Mouse (Mus musculus): ENCODE results near the gene D430042O09Rik.

Gene D430042O09Rik

GRCm38 (mm10) chr7:125829121-125829666 lies 121.5 kb downstream of the D430042O09Rik start:
- ChIA-PET CTCF (no interaction called here), POLR2A (interaction anchor here in 1 of 4 experiments (1.8 kb wide), 1 partner anchor 12 kb away, joined by 5 read pairs; no protein-coding TSS in a partner anchor)

DNA sequence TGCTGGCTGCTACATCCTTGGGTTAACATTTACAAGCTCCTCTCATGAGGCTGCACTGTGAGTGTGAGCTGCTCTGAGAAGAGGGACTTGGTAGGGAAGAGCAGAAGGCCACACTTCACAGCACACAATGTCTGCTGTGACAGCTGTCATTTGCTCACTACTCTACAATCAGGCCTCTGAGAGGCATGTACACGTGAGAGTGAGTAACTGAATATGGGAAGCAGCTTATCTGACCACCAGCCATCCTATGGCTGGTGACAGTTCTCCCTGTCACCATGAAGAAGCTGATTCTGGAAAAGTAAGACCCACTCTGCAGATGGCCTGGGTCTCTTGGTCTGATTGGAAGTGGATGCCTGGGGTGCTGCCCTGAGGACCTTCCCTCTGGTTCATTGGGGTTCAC lies 125.1 kb downstream of the D430042O09Rik start:
- ChIA-PET POLR2A (no interaction called here), CTCF (interaction anchor here in 1 of 4 experiments (2.0 kb wide), 1 partner anchor 49 kb away, joined by 5 read pairs; no protein-coding TSS in a partner anchor)

DNA sequence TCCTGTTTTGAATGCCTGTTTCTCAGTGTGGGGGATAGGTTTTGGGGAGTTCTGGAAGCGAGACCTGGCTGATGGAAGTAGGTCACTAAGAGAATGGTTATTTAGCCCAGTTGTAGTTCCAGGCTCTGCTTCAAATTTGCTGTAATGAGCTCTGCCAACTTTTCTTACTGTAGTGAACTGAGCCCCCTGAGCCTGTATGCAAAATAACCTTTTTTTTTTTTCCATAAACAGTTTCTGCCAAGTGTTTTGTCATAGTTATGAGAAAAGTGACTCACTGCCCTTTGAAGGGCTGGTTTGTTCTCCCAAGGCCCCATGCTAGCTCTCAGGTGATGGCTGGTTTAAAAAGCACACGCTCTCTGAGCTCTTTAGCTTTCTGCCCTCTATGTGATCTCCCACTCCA lies 125.8 kb downstream of the D430042O09Rik start:
- POLR2A ChIA-PET = interaction anchor here in 1 of 4 experiments (1.2 kb wide), 1 partner anchor 334 kb away, joined by 3 read pairs; no protein-coding TSS in a partner anchor
- CTCF ChIA-PET = no interaction called here

GRCm38 (mm10) chr7:125838078-125838742 lies 130.5 kb downstream of the D430042O09Rik start:
- CTCF ChIA-PET = interaction anchor here in 2 of 4 experiments (0.5 to 1.0 kb wide), 6 partner anchors 72 to 769 kb away, joined by 3 to 4 read pairs (median 3); no protein-coding TSS in a partner anchor
- POLR2A ChIA-PET = interaction anchor here in 2 of 4 experiments (0.7 to 0.9 kb wide), 4 partner anchors 9 to 265 kb away, joined by 3 read pairs; no protein-coding TSS in a partner anchor

DNA sequence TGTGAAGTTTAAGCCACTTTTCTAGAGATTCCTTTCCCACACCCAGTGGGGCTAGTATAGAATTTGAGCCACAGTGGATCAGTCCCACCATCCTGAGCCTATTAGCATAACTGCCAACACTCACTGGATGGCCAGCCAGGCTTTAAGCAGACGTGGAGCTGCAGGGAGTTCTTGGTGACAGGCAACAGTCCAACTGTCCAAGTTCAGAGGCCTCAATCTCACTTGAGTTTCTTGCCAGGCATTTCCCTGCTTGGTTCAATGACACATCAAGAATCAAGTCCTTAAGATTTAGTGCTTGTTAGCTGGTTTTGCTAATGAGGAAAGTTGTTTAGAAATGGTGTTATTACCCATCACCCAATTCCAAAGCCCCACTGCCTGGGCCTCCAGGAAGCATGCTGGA lies 137.9 kb downstream of the D430042O09Rik start:
- ChIA-PET CTCF (interaction anchor here in 1 of 4 experiments (0.6 kb wide), 1 partner anchor 67 kb away, joined by 6 read pairs; no protein-coding TSS in a partner anchor), POLR2A (no interaction called here)

DNA sequence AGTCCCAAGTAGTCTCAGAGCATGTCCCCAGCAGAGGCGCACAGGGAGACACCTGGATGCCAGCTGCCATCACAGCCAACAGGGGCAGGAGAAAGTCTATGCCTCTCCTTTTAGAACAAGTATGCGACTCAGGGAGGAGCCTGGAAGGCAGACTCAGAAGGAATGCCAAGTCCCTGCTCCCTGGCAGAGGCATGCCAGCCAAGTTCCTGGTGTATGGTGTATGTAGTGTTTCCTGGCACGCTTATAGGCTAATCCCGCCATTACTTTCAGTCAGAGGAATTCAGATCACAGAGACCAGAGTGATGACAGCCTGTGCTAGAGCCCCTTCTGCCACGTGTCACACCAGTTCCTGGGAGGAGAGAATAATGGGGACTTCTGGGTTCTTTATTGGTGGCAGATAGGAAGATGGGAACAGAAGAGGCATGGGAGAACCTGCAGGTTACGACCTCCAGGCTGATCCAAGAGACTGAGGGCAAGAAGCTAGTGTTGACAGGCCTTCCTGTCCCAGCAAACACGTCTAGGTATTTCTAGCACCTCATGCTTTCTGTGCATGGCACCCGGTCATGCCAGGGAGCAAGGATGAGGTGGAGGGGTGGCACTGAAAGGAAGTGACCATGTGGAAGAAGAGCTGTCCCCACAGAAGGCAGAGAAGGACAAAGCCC lies 139.3 kb downstream of the D430042O09Rik start:
- CTCF ChIA-PET = no interaction called here
- POLR2A ChIA-PET = interaction anchor here in 1 of 4 experiments (1.0 to 1.5 kb wide), 2 partner anchors 9 to 19 kb away, joined by 3 read pairs; no protein-coding TSS in a partner anchor

- CTCF ChIA-PET = no interaction called here
- POLR2A ChIA-PET = interaction anchor here in 1 of 4 experiments (1.0 to 2.0 kb wide), 3 partner anchors 9 to 24 kb away, joined by 3 to 6 read pairs (median 3); no protein-coding TSS in a partner anchor
Measured at GRCm38 (mm10) chr7:125847528-125847866, 139.8 kb downstream of the D430042O09Rik start.

- ChIA-PET CTCF (no interaction called here), POLR2A (no interaction called here)
Measured at GRCm38 (mm10) chr7:125859564-125859963, 151.9 kb downstream of the D430042O09Rik start.

GRCm38 (mm10) chr7:125860421-125860820 lies 152.7 kb downstream of the D430042O09Rik start:
- CTCF ChIA-PET = no interaction called here
- POLR2A ChIA-PET = interaction anchor here in 1 of 4 experiments (0.6 to 0.7 kb wide), 2 partner anchors 16 to 1842 kb away, joined by 3 read pairs; no protein-coding TSS in a partner anchor

DNA sequence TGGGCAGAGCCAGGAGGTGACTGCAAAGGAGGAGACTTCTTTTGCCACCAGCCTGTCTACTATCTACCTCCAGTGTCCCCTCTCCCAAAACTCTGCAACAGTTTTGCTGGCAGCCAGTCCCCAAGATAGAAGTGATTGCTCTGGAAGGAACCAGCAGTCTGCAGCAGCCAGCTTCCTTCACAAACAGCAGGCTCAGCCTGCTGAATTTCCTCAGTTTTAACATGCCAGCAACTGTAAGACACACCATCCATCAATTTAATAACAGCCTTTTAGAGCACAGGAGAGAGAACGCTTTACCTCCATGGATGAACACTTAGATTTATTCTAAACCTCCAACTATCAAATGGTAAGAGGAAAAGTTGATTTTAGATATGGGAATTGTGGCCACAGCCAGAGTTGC lies 156.3 kb downstream of the D430042O09Rik start:
- POLR2A ChIA-PET = interaction anchor here in 1 of 4 experiments (0.6 kb wide), 1 partner anchor 96 kb away, joined by 3 read pairs; no protein-coding TSS in a partner anchor
- CTCF ChIA-PET = no interaction called here

DNA sequence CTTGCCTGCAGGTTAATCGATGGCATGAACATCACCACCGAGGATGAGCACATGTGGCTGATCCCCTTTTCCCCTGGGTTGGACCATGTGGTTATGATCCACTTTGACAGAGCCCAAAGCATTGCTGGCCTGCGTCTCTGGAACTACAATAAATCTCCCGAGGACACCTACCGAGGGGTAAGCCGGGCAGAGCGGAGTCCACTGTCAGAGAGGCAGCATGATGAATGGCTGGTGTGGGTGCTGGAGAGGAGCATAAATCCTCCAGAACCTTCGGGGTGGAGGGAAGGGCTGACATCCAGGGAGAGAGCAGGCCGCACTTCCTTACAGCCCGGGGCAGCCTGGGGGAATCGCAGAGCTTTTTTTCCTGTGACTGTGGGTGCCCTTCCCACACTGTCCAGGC lies 157.5 kb downstream of the D430042O09Rik start:
- ChIA-PET CTCF (interaction anchor here in 1 of 4 experiments (1.1 kb wide), 1 partner anchor 208 kb away, joined by 10 read pairs; no protein-coding TSS in a partner anchor), POLR2A (interaction anchor here in 1 of 4 experiments (0.6 kb wide), 1 partner anchor 496 kb away, joined by 3 read pairs; no protein-coding TSS in a partner anchor)

GRCm38 (mm10) chr7:125868570-125868969 lies 160.9 kb downstream of the D430042O09Rik start:
- CTCF ChIA-PET = no interaction called here
- POLR2A ChIA-PET = interaction anchor here in 2 of 4 experiments (0.6 to 0.7 kb wide), 2 partner anchors 73 to 121 kb away, joined by 3 to 7 read pairs; no protein-coding TSS in a partner anchor

- POLR2A ChIA-PET = interaction anchor here in 2 of 4 experiments (0.8 to 2.1 kb wide), 12 partner anchors 9 to 118 kb away, joined by 3 to 8 read pairs (median 3); no protein-coding TSS in a partner anchor
- CTCF ChIA-PET = interaction anchor here in 1 of 4 experiments (1.0 kb wide), 1 partner anchor 217 kb away, joined by 3 read pairs; no protein-coding TSS in a partner anchor
Measured at GRCm38 (mm10) chr7:125871404-125872201, 163.9 kb downstream of the D430042O09Rik start.

GRCm38 (mm10) chr7:125872202-125872580 lies 164.5 kb downstream of the D430042O09Rik start:
- POLR2A ChIA-PET = interaction anchor here in 3 of 4 experiments (0.7 to 2.1 kb wide), 12 partner anchors 8 to 454 kb away, joined by 3 to 8 read pairs (median 3); no protein-coding TSS in a partner anchor
- CTCF ChIA-PET = no interaction called here

- ChIA-PET CTCF (no interaction called here), POLR2A (interaction anchor here in 2 of 4 experiments (0.7 to 2.1 kb wide), 7 partner anchors 11 to 454 kb away, joined by 3 to 8 read pairs (median 3); no protein-coding TSS in a partner anchor)
Measured at GRCm38 (mm10) chr7:125872874-125873273, 165.2 kb downstream of the D430042O09Rik start.

DNA sequence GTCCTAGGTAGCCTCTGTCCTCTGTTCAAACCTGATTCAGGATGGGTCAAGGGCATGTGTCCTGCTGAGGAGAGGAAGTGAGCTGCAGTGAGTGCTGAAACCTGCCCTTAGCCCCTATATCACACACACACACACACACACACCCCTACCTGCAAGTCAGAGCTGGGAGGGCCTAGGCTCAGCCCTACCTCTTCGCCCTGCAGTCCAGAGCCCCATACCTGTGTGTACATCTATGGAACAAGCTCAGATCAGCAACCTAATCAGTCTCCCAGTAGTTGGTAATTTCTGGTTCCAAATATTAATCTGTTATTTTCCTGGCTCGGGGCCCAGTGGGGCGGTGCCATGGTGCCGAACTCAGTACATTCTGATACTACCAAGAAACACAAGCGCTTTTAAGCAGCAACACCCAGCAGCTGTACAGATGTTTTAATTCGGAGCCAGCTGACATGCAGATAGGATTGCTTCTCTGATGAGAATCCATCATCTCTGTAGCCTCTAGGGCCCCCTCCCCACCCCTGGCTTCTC lies 166.3 kb downstream of the D430042O09Rik start:
- POLR2A ChIA-PET = interaction anchor here in 2 of 4 experiments (1.0 to 1.4 kb wide), 4 partner anchors 10 to 69 kb away, joined by 3 to 4 read pairs (median 4); no protein-coding TSS in a partner anchor

DNA sequence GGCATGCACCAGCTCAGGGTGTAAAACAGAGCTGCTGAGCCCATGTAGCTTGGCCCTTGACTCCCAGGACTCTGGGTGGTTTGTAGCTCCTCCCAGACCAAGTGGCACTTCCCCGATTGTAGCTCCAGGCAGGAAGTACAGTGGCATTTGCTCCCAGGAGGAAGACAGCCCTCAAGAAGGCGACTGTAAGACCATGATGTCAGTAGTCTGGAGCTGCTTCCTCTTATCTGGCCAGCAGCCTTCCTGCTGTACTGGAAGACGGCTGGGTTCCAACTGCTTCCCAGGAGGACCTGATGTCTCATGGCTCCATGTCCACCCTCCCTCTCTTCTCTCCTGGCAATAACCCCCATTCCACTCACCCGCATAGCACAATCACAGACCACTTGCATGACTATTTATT lies 170.4 kb downstream of the D430042O09Rik start:
- ChIA-PET CTCF (interaction anchor here in 1 of 4 experiments (1.1 kb wide), 1 partner anchor 33 kb away, joined by 3 read pairs; no protein-coding TSS in a partner anchor), POLR2A (no interaction called here)

More for the DNA sequence above, 166.3 kb downstream of the D430042O09Rik start:
- CTCF ChIA-PET = no interaction called here

GRCm38 (mm10) chr7:125883232-125883631 lies 175.5 kb downstream of the D430042O09Rik start:
- CTCF ChIA-PET = no interaction called here

More at GRCm38 (mm10) chr7:125883232-125883631, 175.5 kb downstream of the D430042O09Rik start:
- POLR2A ChIA-PET = interaction anchor here in 1 of 4 experiments (1.0 kb wide), 1 partner anchor 51 kb away, joined by 3 read pairs; no protein-coding TSS in a partner anchor

All from embryonic stem cell, embryonic (primary cell).